Mouse (Mus musculus) lung, postnatal 36 days (tissue): ENCODE measurements at regions not wholly inside any gene's neighbourhood (a gene's known extent, or its start where the extent isn't known, plus 50 kb on each side); places are given as distances from the start of the nearest gene placed in this dataset.
A peak's percentile ranks its signal among the peaks of the same experiment; 100 is the strongest.

ENCODE experiments used
- DNase-seq: peaks from one replicate; pipeline ENCODE4 v3.0.0; 2022; ENCODE audit warnings: mixed read lengths

GRCm38 (mm10) chr10:105704472-105705235 is 130.4 kb upstream of the Tmtc2 start:
- no peak for DNase-seq

GRCm38 (mm10) chr10:105693131-105693530 is 118.9 kb upstream of the Tmtc2 start:
- DNase-seq, result no peak

- no peak for DNase-seq
Measured at GRCm38 (mm10) chr10:105689388-105689787, 115.1 kb upstream of the Tmtc2 start.

GRCm38 (mm10) chr10:105688879-105689278 is 114.6 kb upstream of the Tmtc2 start:
- DNase-seq, result no peak

- peak; percentile 17 for DNase-seq
Measured at GRCm38 (mm10) chr10:105686876-105687275, 112.6 kb upstream of the Tmtc2 start.

- peak; percentile 11 for DNase-seq
Measured at GRCm38 (mm10) chr10:105679598-105679997, 105.3 kb upstream of the Tmtc2 start.

- DNase-seq, result no peak
Measured at GRCm38 (mm10) chr10:105666959-105667358, 92.7 kb upstream of the Tmtc2 start.

- DNase-seq, result no peak
Measured at GRCm38 (mm10) chr10:105660761-105661160, 86.5 kb upstream of the Tmtc2 start.

- no peak for DNase-seq
Measured at GRCm38 (mm10) chr10:105656788-105657187, 82.5 kb upstream of the Tmtc2 start.

- DNase-seq, result no peak
Measured at GRCm38 (mm10) chr10:105652475-105652874, 78.2 kb upstream of the Tmtc2 start.

- DNase-seq, result no peak
Measured at GRCm38 (mm10) chr10:105639011-105639451, 64.8 kb upstream of the Tmtc2 start.

GRCm38 (mm10) chr10:105638500-105638899 is 64.2 kb upstream of the Tmtc2 start:
- no peak for DNase-seq

GRCm38 (mm10) chr10:105626842-105627241 is 52.6 kb upstream of the Tmtc2 start:
- no peak for DNase-seq

- DNase-seq, result no peak
Measured at GRCm38 (mm10) chr10:105625324-105625950, 51.2 kb upstream of the Tmtc2 start.
